Mouse (Mus musculus): ENCODE results near the gene Ltbp1.

Ltbp1 gene

DNA sequence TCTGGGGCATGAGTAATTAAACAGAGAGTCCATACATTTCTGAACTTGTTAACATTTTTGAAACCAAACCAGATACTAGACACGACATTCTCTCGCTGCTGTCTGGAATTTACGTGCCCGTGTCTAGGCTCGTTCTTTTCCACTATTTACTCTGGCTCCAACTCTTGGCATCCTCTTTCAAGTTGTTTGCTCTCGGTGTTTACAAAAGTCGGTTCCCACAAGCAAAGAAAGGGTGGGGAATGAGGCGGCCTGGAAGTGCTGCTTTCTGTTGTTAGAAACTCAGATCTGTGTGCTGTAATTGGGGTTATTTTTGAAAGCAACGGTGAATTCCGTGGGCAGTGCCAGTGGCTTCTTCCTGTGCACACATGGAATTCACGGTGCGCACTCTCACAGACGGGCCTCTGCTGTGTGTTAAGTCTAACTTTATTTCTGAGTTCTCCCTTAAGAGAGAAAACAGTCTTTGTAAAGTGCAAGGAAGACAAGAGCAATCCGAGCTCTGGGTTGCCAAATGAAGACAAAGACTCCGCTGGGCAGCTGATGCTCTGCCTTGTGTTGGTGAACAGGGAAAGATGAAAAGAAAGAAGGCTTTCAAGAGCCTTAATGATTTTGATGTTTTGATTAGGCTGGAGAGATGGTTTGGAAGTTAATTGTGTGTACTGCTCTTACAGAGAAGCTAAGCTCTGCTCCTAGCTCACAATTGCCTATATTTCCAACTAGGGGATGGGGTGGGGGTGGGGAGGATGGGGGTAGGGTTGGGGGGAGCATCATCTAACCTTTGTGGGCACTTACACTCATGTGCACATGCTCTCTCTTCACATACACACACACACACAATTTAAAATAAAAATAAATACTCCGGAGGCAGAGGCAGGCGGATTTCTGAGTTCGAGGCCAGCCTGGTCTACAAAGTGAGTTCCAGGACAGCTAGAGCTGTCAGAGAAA is 302.0 kb downstream of the Ltbp1 start:
- DNase-seq: no peak

DNA sequence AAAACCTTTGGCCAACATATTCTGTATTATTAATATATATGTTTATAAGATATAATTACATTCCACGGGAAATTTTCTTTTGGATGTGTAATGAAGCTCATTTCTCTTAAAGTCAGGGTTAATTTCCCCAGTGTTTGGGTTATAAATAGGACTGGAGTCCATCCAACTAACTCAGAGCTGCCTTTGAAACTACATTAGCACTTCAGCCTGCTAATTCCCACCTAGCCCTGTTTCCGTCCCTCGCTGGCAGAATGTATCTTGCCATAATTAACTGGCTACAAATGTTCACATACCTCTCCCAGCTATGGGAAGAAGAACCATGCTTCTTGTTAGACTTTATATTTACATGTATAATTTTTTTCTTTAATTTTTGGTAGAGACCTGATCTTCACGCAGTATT is 311.7 kb downstream of the Ltbp1 start:
- DNase-seq: no peak

DNA sequence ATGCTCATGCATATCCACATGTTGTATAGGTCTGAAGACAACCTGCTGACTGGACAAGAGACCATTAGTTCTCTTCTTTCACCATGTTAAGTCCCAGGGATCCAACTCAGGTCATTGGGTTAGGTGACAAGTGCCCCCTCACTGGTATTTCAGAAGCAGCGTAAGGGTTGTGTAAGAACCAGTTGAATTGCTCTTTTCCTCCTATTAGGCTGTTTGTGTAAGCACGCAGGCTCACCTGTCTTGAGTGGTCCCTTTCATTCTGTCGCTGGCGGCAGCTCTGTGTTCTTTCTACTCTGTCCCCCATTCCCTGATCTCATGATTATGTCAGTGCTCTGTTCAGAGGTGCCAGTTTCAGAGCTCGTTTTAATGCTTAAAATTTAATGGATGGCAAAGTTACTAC is 317.9 kb downstream of the Ltbp1 start:
- no peak for DNase-seq

DNA sequence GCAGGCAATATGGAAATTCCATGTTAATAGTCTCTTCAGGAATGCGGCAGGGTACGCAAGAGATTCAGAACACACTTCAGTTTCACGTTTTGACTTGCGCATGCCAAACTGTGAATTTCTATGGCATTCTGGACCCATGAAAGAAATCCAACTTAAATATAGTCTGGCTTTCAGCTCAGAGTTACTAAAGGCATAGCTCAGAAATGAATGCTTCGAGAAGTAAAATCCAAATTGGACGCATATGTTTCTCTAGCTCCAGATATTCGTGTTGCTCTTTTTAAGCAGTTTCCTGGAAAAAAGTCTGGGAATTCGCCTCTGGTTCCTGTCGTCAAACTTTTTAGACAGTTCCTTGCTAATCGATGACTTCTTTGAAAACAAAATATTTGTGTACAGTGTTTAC is 318.4 kb downstream of the Ltbp1 start:
- no peak for DNase-seq

DNA sequence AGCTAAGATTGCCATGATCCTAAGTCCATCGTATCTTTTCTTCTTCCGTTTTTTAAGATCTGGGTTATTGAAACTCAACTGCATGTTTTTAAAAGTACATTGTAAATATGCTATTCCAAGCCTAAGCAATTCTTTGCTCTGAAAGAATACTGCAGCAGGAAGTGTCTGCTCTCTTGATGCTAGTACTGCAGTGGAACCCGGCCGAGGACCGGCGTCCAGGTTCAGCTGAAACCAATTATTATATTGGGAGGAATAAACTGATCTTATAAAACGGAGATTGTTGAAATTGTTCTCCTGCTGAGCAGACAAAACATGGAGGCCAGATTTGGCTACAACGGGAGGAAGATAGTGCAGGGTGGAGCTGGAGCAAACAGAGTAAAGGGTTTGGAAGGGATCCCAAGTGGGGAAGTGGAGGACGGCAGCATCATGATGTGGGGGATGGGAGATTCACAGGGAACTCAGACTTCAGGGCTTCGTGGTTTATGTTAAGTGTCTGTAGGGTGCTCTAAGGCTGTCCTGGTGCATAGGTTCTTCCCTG is 322.8 kb downstream of the Ltbp1 start:
- no peak for DNase-seq

DNA sequence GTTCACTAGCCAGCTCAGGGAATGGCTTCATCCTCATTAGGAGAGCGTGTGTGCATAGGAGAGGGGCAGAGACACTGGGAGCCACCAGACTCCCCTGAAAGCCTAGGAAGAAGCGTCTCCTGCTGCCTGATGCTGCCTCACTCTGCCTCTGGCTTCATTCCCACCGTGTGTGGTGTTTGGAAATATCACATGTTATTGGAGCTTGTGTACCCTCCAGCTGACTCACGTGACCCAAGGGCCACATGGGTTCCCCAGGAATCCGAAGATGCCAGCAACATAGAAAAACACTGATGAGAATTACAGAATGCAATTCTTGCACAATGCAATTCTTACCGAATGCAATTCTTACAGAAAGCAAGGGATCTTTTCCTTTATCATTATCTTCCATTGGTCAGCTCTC is 325.0 kb downstream of the Ltbp1 start:
- no peak for DNase-seq

DNA sequence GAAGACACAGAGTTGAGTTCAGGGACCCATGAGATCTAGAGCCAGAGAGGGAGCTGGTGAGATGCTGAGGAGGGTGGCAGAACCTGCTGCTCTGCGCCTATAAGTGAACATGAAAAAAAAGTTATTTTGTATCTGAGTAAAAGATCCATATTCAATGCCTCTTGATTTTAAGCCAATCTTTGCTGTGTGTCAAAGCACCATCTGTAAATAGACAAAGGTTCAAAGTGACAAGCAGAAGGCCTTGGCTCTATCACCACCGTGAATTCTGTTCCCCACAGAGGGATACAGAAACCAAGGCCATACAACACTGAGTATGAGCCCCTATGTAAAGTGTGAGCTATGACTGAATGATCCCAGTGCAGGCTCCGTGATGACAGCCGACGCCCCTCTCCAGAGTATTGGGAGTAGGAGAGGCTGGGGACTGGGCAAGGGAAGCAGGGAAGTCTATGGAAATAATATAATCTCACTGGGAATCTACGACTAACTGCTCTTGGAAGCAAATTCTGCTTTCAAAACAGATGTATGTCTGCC is 326.1 kb downstream of the Ltbp1 start:
- no peak for DNase-seq

DNA sequence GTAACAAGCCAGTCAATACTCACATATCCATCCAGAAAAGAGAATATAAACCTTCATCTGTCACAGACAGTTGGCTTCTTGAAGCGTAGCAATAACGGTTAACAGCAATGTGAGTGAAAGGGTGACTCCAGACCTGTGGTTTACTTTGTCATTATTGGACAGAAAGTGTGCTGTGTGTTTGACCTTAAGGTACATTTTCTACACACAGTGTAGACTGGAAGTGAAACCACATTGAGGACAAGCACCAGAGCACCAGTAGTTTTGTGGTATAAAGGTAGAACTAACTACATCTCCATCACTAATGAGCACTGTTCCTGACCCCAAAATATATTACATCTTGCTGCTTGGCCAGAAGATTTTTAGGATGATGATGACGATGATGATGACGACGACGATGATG is 326.9 kb downstream of the Ltbp1 start:
- DNase-seq: no peak

DNA sequence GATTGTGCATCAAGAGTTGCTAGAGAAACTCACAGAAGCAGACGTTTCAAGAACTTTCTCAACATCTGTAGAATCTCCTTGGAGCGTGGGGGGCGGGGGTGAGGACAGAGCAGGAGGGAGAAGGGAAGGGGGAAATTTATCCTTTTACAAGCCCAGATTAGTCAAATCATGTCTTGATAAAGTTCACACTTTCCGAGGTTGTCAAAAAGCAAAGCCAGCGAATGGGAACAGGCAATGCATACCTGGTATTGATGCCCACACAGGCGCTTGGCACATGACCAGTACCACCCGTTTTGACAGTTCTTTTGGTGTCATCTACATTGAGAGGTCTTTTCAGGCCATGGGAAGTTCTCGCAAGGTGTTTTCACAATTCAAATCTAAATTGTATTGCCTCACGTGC is 327.6 kb downstream of the Ltbp1 start:
- no peak for DNase-seq

DNA sequence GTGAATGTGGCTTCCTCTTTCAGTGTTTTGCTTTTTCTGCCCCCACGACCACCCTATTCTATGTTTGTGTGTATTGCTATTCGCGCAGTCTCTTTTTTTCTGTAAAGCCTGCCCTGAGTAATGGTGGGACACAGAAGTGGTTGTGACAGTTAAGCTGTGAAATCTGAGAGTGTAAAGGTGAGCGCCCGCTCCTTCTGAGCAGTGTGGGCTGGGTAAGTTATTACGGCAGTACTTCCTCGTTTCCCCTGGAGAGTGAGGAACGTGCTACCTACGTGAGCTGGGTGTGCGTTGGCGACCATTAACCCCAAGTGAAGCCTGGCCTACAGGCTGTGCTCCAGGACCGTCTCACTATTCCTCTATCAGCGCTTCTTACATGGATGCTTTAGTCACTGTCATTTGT is 328.4 kb downstream of the Ltbp1 start:
- DNase-seq: no peak

DNA sequence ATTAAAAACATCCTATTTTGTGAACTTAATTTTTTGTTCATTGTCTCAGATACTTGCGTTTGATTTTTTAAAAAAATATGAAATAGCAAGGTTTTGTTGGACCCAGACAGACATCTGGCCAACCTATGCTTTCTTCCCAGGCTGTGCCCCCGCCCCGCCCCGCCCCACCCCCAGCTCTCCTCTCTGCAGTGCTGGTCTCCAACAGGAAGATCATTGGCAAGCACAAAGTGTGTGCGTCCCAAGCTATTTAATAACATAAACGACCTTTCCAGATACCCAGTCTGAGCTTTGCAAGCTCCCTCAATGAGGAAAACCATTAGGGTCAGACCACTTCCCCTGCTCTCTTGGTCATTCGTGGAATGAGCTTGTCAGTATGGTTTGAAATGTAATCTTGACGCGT is 330.3 kb downstream of the Ltbp1 start:
- no peak for DNase-seq

DNA sequence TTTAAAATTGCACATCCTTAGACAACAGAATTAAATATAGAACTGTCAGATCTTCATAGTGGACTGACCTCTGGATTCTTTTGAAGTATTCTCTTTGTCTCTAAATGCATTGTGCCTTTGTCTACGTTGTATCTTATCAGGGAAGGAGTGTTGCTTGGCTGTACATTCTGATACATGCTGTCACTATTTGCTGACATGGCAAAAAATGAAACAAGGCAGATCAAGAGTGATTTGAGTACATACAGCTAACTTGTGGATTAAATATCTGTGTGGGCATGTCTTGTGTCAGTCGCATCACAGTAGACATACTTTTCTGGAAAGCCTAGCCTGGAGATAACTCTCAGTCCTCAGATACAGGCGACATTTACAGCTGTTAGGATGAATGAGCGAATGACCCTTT is 335.9 kb downstream of the Ltbp1 start:
- DNase-seq: no peak

DNA sequence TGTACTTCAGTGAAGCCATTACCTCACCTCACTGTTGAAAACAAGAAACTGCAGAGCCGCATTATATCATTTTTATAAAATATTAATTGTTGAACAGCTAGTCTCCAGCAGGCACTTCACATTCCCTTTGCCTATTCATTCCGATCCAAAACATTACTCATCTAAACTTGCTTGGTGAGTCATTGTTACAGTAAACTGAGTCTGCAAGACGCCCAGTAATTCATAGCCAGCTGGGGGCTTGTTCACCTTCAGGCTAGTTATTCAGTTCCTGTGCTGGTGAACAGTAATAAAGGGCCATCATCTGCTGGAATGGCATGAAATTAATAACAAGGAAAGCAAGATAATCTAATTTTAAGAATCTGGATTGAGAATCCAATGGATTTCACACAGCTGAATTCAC is 339.7 kb downstream of the Ltbp1 start:
- no peak for DNase-seq

DNA sequence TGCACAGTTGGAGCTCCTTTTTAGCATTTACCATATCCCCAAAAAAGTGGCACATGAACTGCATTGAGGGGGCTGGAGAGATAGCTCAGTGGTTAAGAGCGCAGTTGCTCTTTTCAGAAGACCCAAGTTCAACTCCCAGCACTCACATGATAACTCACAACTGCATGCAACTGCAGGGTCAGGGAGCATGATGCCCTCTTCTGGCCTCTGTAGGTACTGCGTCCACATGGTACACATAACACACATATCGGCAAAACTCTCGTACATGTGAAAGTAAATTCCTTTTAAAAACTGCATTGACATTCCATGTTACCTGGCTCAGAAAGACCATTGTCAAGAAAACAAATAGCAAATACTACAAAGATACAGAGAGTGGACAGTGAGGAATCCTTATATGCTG is 342.0 kb downstream of the Ltbp1 start:
- no peak for DNase-seq

DNA sequence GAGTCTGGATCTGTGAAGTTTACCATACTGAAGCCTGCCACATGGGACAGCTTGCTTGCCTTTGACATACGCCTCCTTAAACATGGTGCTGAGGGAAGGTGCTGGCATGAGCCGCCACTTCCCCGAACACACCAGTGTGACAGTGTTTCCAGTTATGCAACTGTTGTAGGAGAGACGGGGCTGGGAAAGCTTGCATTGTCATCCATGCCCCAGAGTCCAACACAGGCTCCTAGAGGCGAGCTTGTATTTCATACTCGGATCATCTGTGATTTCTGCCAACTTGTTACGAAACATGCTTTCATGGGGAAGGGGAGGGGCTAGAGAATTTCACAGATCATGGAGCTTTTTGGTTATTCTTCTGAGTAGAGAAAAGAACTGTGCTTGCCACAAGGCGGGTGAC is 343.7 kb downstream of the Ltbp1 start:
- DNase-seq: no peak

DNA sequence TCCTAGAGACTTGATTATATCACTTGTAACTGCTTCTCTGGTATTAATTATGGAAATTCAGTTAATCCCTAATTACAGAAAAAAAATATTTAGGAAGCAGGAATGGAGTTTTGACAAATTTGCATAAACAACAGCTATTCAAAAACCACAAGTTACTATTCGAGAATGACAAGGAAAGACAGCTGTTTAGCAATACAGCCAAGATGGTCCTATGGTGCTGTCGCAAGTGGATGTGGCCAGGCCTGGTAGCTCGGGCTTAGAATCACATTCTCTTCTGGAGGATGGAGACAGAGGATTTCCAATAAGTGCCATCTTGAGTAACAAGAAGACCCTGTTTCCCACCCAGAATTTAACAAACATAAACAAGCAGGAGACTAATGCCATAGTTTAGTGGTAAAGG is 344.2 kb downstream of the Ltbp1 start:
- DNase-seq: no peak

DNA sequence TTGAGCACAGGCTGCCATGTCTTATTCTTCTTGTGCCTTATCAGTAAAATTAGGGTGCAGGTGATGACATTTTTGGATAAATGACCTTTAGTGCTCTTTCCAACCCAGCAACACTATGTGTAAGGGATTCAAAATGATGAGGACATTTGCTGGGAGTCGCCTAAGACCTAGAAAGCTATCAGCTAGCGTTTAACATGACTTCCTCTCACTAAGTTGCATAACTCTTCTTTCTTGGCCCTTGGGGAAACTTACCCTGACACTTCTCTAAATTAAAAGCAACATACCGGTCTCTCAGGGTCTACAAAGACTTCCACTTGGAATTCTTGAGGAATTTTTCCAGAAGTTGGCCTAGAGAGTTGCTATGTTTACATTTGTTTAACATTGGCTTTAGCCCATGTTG is 348.0 kb downstream of the Ltbp1 start:
- no peak for DNase-seq

DNA sequence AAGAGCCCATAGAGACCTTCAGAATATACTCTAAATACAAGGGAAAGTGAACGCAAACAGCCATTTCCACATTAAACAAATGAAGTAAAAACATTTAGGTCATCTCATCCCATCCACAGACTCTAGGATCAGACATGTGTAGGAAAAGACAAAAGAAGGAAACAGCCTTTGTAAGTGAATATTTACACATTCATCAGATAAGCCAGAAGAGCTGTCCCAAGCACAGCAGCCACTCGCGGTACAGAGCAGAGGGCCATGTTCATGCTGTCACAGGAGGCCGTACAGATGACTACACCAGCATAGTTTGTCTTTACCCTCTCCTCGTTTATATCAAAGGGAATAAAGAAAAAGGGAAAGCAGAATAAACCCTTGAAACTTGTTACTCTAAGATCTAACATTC is 350.1 kb downstream of the Ltbp1 start:
- no peak for DNase-seq

DNA sequence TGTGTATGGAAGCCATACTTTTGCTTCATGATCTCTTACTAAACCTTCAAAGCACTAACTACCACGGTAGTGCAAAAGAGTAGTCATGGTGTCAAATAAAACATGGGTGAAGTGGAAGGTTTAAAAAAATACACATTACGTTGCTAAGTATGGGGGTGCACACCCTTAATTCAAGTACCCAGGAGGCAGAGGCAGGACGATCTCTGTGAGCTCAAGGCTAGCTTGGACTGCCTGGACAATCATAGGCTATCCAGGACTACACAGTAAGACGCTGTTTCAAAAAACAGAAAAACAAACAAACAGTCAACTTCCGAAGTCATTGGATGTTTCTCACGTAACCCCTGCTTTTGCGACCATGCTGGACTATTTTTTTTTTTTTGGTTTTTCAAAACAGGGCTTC is 354.7 kb downstream of the Ltbp1 start:
- DNase-seq: no peak

DNA sequence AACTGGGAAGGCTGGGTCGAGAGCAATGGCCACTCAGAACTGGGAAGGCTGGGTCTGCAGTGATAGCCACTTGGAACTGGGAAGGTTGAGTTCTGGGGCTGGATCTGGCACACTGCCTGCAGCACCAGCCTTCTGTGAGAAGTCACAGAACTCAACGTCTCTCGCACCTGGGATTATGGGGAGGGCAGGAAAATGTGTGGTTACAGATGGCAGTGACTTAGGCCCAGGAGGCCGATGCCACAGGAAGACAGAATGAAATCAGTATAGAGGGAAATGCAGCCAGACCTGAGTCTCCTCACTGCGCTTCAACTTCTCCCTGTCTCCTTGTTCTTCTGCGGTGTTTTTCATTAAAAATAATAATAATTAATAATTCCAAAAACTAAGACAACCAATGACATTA is 361.0 kb downstream of the Ltbp1 start:
- DNase-seq: no peak

DNA sequence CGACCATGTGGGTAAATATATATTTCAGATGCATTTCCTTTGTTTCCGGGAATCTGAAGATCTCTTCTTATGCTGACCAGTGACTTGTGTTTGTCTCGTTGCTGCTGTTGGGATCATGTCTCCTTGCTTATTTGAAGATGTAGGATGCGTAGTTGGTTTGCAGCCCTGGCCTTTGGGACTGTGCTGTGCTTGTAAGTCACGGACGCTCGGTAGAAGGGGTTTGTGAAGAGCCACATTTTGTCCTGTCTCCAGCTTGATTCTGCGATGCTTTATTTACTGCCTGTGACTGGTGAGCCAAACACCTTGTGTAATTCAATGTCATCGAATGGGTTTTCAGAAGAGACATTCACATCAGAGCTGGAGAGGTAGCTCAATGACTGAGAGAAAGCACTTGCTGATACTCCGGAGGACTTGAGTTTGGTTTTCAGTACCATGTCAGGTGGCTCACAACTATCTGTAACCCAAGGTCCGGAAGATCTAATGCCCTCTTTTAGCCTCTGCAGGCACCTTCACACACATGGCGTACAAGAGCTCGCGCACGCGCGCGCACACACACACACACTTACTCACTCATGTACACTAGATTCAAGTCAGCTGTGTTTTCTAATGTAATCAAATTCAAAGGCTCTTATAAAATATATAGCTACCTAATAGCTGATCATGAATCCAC is 362.3 kb downstream of the Ltbp1 start:
- DNase-seq: no peak

DNA sequence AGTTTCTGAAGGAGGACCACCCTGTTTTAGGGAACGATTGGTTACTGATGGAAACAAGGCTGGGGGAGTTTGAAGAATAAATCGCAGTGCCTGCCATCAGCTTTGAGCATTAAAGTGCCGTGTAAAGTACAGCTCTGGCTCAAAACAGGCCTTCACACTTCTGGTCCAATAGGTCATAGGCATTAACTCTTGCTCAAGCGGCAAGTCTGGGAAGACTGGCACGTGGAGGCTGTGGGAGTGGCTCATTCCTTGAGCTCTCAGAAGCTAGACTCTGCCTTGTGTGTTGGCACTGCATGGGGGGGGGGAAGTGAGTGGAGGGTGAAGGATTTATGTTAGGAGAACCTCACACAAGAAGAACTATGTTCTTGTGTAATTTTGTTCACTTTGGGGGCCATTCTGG is 363.2 kb downstream of the Ltbp1 start:
- no peak for DNase-seq

DNA sequence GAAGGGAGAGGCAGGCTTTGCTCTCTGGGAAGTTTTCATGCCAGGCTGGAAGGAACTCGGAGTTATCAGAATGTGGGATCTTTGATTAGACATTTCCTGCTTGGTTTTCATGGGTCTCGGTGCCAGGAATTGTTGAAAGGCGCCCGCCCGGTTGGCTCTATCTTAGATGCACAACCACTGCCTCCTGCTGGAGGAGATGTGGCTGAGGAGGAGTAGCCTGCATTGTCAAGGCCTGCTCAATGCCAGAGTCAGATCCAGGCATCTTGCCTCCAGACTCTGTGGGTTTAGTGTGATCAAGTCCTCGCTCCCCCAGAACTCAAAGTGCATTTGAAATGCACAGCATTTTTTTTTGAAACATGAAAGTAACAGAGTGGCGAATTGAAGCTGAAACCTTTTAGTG is 364.0 kb downstream of the Ltbp1 start:
- DNase-seq: no peak

DNA sequence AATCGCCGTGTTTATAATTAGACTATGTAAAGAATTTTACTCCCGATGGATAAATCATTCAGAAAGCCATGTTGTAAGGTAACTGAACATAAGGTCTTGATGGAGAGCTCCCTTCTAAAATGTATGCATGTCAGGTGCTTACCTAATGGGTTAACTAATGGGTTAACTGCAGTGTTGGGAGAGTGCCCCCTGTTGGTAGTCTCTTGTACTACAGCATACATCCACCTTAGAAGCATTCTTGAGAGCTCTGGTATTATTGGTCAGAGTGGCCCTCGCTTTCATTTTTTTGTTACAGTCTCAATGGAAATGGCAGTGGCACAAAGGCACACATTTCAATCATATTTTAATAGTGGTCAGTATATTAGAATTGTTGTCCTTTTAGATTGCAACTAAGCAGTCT is 364.8 kb downstream of the Ltbp1 start:
- DNase-seq: no peak
